29 mouse cellular contexts compared by ENCODE assay signal in the genomic region with DNA sequence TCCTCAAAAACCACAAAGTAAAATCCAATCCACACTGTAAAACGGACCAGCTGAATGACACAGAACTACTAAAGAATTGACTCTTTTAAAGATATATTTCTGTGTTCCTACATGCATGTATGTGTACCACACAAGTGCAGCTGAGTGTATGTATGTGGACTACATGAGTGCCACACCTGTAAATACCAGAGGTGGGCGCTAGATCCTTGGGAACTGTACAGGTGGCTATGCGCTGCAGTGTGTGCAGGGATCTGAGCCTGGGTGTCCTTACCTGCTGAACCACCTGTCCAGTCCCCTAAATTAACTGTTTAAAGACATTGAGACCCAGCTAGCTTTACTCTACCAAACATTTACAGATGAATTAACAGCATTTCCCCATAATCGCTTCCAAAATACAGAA.
DNase-seq lines count a peak whose midpoint lies in the region; TF ChIP-seq lines count a peak whose summit lies in the region.
"Had no signal": no experiment of that assay in that cellular context is flagged by ENCODE, and none has a peak within 500 bp of the region (broad histone marks: within the 10 kb centered on the region; RNA-seq: fewer than 3 reads in every experiment).

No protein-coding gene starts in this region.

- no peaks in the 10 kb centered on the region for H3K4me1 ChIP-seq in heart, adult 2 months (ENCODE audit: control insufficient read depth, insufficient read depth, low read length)
- no peaks in the 10 kb centered on the region for H3K4me1 ChIP-seq in ES-Bruce4 (ENCODE audit: control insufficient read depth, insufficient read depth, low read length)
- H3K4me1 ChIP-seq: embryonic facial prominence, embryonic 12.5 days; forebrain, embryonic 15.5 days; megakaryocyte, embryonic 14.5 days; midbrain, embryonic 12.5 days; stomach, embryonic 15.5 days had no signal

- H3K27me3 ChIP-seq in heart, adult 2 months (ENCODE audit: control insufficient read depth, insufficient read depth, low read length) = no peaks in the 10 kb centered on the region
- no peaks in the 10 kb centered on the region for H3K27me3 ChIP-seq in ES-Bruce4 (ENCODE audit: control insufficient read depth, insufficient read depth, low read length, poor library complexity, severe bottlenecking)
- H3K27me3 ChIP-seq: embryonic facial prominence, embryonic 12.5 days; forebrain, embryonic 15.5 days; megakaryocyte, embryonic 14.5 days; midbrain, embryonic 12.5 days; neural tube, embryonic 15.5 days; stomach, embryonic 15.5 days had no signal

- 85% methylated on average over 4 of the region's 4 CpGs for WGBS in heart, adult 2 months

- intact Hi-C loops in heart, adult 2 months (cut with DNase I) = loop anchor here (10.0 kb wide), 1 partner anchor 718 kb away; no protein-coding TSS in a partner anchor
- intact Hi-C loops in heart, postnatal 36 days (cut with DNase I) = no loop called here

- H3K9me3 ChIP-seq in ES-Bruce4 (replicated peaks; ENCODE audit: control insufficient read depth, insufficient read depth, low read length, poor library complexity, severe bottlenecking) = no peaks in the 10 kb centered on the region
- H3K9me3 ChIP-seq: embryonic facial prominence, embryonic 12.5 days; forebrain, embryonic 15.5 days; lung, embryonic 15.5 days; neural tube, embryonic 15.5 days; stomach, embryonic 15.5 days had no signal

- TF ChIP-seq CTCF in heart, adult 2 months (IDR thresholded peaks at IDR 0.05) = peak; percentile 19; the same call in 1 of the 2 replicates
- TF ChIP-seq CTCF in layer of hippocampus, adult 2 months (conservative IDR thresholded peaks at IDR 0.05) = peak; percentile 17; the same call in 1 of the 2 replicates
- peak; percentile 55 for TF ChIP-seq CTCF in ES-Bruce4 (IDR thresholded peaks at IDR 0.05; ENCODE audit: low read depth, low read length)

- DNase-seq in heart, adult 2 months = no peak
- no peak for DNase-seq in heart, postnatal 36 days
- DNase-seq in layer of hippocampus, adult 2 months (ENCODE audit: low spot score in 2 of 2) = no peak
- DNase-seq in layer of hippocampus, postnatal 25 days (ENCODE audit: extremely low spot score in 1 of 2, low spot score in 1 of 2) = no peak
- peak; percentile 20 for DNase-seq in ZHBTc4 (ENCODE audit: low read depth, low spot score)
- DNase-seq in adrenal gland, adult 8-10 months = no peak
- no peak for DNase-seq in spleen, adult 12 weeks (ENCODE audit: low spot score)
- DNase-seq: adrenal gland, postnatal 36 days; cerebellum, adult 2 months; cerebellum, postnatal 25 days; gastrocnemius, postnatal 10 days; kidney, adult 2 months; layer of hippocampus, adult 9-11 months; liver; lung, postnatal 4 days; retina, postnatal 1 day; right cerebral cortex, postnatal 14 days; thymus, postnatal 25 days had no signal

- no peak overlapping the region for H3K4me3 ChIP-seq in heart, adult 2 months
- no peak overlapping the region for H3K4me3 ChIP-seq in layer of hippocampus, adult 2 months
- H3K4me3 ChIP-seq in ES-Bruce4 (ENCODE audit: low read depth, low read length) = no peak overlapping the region
- H3K4me3 ChIP-seq: embryonic facial prominence, embryonic 12.5 days; forebrain, embryonic 15.5 days; lung, embryonic 15.5 days; megakaryocyte, embryonic 14.5 days; midbrain, embryonic 12.5 days; neural tube, embryonic 15.5 days; stomach, embryonic 15.5 days had no signal

- H3K79me2 ChIP-seq in heart, adult 2 months (replicated peaks; ENCODE audit: control insufficient read depth, insufficient read depth, low read length) = no peaks in the 10 kb centered on the region

- no peak overlapping the region for H3K27ac ChIP-seq in heart, adult 2 months
- no peak overlapping the region for H3K27ac ChIP-seq in layer of hippocampus, adult 2 months
- H3K27ac ChIP-seq in ES-Bruce4 (ENCODE audit: insufficient read depth, low read length) = no peak overlapping the region
- H3K27ac ChIP-seq: embryonic facial prominence, embryonic 12.5 days; forebrain, embryonic 15.5 days; hindbrain, embryonic 14.5 days; liver, embryonic 14.5 days; lung, embryonic 15.5 days; midbrain, embryonic 12.5 days; neural tube, embryonic 15.5 days; stomach, embryonic 15.5 days had no signal

- H3K9ac ChIP-seq in heart, adult 2 months (ENCODE audit: low read depth, low read length) = no peak overlapping the region
- H3K9ac ChIP-seq in ES-Bruce4 (ENCODE audit: low read depth, poor library complexity, severe bottlenecking) = no peak overlapping the region
- H3K9ac ChIP-seq: embryonic facial prominence, embryonic 12.5 days; forebrain, embryonic 15.5 days; hindbrain, embryonic 14.5 days; liver, embryonic 14.5 days; lung, embryonic 15.5 days; midbrain, embryonic 12.5 days; neural tube, embryonic 15.5 days; stomach, embryonic 15.5 days had no signal

- no peak for TF ChIP-seq EP300 in heart, adult 2 months (IDR thresholded peaks at IDR 0.05; ENCODE audit: insufficient read depth, low read depth, low read length)
- TF ChIP-seq EP300 in ES-Bruce4 (IDR thresholded peaks at IDR 0.05; ENCODE audit: insufficient read depth, low read depth, low read length) = no peak

- H3K36me3 ChIP-seq in heart, adult 2 months (ENCODE audit: control insufficient read depth, insufficient read depth, low read length) = no peaks in the 10 kb centered on the region
- no peaks in the 10 kb centered on the region for H3K36me3 ChIP-seq in ES-Bruce4 (ENCODE audit: control insufficient read depth, insufficient read depth, low read length, poor library complexity, severe bottlenecking)
- H3K36me3 ChIP-seq: embryonic facial prominence, embryonic 12.5 days; forebrain, embryonic 15.5 days; G1E; lung, embryonic 15.5 days; midbrain, embryonic 12.5 days; neural tube, embryonic 15.5 days; stomach, embryonic 15.5 days had no signal

- TF ChIP-seq POLR2A in heart, adult 2 months (IDR thresholded peaks at IDR 0.05; ENCODE audit: insufficient read depth, low read depth, low read length) = no peak
- no peak for TF ChIP-seq POLR2A in ES-Bruce4 (IDR thresholded peaks at IDR 0.05; ENCODE audit: insufficient read depth, low read length)
